Mouse (Mus musculus): Measurements from ENCODE around the gene Gpr107.

DNA sequence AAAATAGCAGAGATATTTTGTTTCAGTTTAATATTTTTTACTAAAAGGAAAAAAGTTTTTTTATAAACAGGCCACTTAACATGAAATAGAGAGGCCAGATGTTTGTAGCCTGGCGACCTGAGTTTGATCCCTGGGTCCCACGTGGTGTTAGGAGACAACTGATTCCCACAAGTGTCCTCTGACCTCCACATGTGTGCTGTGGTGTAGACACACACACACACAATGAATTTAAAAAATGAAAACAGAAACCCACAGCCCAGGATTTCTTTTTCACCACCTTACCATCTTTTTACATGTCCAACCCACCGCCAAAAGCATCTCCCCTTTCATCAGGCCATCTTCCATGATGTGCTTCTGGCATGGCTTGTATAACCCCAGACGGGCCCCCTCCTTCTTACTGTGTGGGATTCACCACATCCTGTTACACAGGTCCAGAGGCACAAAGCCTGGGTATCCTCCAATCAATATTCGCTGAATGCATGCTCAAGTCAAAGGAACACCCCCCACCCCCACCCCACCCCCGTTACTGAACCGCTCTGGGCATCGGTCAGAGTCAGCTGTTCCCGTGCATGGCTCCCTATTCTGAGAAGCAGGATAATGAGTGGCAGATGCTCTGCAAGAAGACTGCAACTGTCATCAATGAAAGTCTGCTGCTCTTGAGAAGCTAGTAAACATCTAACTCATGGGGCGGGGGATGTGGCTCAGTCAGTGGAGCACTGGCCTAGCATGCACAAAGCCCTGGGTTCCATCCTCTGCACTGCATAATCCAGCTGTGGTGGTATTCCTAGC lies 36.0 kb upstream of the Gpr107 start:
- no peak for TF ChIP-seq POLR2A (IDR thresholded peaks at IDR 0.05; ENCODE audit: extremely low read depth, insufficient read depth, low read length)
- TF ChIP-seq CTCF (IDR thresholded peaks at IDR 0.05; ENCODE audit: low read depth, low read length) = no peak

Measured in liver, adult 2 months (tissue).